Mouse (Mus musculus) central nervous system, embryonic 11.5 days (tissue): Measurements from ENCODE around the gene Alox12. TPM values are rescaled to one million over a fixed set of nuclear protein-coding genes. Genes with fewer than 3 reads are reported as not detected.

Experiments
- polyA plus RNA-seq: library from polyadenylated mRNA; depleted of rRNA; stranded (reverse); fragments of >200 nt; gene quantifications from 2 replicates; pipeline ENCODE4 v1.2.3, GENCODE M21; 2012; rRNA removed

Alox12 gene
- polyA plus RNA-seq: 2.6 and 3.1 TPM in 2 replicates

DNA sequence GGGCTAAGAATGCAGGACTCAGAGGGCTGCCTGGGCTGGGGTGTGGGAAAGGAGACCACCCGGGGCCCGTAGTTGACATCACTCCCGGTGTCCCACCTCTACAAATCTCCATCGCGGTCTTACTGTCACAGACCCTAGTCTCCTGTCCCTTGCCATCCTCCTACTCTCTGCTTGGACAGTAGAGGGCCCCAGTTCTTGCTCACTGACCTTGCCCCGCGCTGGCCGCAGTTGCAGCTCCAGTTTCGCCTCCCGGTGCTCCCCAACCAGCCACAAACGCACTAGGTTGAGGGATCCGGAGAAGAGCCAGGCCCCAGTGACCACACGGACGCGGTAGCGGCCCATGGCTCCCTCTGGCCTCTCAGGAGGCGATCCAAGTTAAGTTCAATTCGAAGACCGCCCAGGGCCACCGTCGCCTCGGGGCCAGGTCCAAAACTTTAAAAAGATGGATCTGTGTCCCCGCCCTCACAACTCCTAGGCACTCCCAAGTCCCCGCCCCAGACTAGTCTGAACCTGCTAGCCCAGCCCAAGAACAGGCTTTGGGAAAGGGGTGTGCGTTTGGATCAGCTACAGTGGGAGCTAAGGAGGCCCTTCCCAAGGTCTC, at the start of gene Alox12:
Gene Alox12, minus strand, starts transcription at position 423 of the 601 bp plus-strand sequence.

DNA sequence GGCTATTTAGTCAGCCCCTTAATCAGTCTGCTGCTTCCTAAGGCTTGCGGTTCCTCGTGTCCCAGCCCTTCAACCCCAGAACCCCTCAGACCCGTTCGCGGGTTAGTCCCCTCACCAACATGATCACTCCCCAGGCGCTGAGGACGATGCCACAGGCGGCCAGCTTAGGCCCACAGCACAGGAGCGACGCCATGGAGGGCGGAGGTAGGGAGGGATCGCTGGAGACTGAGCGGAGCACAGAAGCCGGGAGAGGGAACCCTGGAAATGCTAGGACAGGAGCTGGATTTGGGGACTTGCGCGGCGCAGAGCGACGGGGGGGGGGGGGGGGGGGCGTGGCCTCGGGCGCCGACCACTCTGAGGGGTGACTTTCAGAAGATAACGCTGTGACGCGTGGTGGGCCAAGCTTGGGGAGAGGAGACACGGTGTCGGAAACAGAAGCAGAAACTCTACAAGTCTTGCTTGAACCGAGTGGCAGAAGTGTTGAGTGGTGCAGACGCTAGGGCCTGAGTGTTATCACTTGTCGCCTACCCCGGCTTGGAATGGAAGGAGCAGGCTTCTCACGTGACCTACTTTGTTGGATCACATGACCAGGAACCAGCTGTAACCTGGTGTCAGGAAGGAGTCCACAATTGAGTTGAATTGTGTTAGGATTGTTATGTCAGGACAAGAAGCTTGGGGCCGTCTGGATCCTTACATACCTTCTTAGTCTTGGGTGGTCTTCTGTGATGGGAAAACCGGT, 15.4 kb downstream of the Alox12 start, which contains the start of the genes Gm21988 and Rnasek:
Gene Gm21988, minus strand, starts transcription at position 290 of the 739 bp plus-strand sequence.
Gene Rnasek, minus strand, starts transcription at position 302 of the 739 bp plus-strand sequence.

GRCm38 (mm10) chr11:70237457-70238167, 17.5 kb downstream of the Alox12 start, which contains the start of gene 0610010K14Rik:
Gene 0610010K14Rik (minus strand): TSS chr11:70237914.

GRCm38 (mm10) chr11:70229260-70230010, 25.7 kb downstream of the Alox12 start, which contains the start of gene Bcl6b:
Gene Bcl6b (minus strand): TSS chr11:70229798.

DNA sequence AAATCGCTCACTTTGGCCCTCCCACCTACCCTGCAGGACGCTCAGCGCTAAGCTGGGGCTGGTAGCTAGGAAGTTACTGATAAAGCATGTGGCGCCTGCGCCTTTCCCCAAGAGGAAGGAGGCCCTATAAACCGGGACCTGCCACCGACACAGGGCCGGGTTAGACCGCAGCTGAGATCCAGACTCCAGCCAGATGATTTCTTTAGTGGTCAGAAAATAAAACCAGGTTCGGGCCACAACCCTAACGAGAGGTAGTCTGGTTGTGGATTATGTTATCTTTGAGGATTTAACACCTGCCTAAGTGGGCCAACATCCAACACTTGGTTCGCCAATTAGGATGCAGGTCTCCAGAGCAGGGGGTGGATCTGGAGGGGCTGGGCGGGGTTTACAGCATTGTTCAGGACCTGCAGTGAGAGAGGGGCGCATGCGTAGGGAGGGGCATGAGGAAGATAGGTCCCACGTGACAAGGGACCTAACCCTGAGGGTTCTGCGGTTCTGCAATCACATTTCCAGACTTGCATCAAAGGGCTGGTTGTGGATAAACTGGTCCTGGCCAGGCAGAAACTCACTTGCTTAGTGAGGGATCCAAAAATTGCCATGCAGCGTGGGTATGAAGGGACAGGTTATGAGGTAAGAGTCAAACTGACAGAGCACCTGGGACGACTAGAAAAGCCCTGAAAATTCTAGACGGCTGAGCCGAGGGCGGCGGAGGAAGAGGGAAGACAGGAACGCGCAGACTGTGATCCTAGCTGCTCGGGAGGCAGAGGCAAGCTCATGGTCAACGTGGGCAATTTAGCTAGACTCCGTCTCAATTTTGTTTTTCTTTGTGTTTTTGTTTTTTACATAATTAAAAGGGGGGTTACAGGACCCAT, 34.2 kb downstream of the Alox12 start, which contains the start of gene Slc16a13:
Gene Slc16a13, minus strand, starts transcription at position 334 of the 872 bp plus-strand sequence.

DNA sequence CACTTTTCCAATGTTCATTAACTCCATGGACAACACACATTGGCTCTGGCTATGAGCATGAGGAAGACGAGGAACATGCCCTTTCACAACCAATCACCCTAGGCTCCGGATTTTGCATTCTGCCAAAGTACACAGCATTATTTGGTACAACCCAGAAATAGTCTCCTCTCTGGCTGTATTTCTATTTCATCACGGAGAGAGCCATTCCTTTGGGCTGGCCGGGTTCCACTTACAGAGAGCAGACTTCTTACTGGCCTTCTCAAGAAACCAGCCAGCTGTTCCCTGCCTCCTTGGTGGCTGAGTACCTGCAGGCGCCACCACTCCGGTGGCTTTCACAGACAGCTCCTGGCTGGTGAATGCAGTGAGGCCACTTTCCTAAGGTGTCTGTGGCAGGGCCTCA, 42.7 kb downstream of the Alox12 start, which contains the start of gene Slc16a11:
Gene Slc16a11, plus strand, starts transcription at position 330 of the 400 bp plus-strand sequence.

Other genes starting within 250 kb of the Alox12 start
- 32.6 and 38.6 TPM in 2 replicates for gene Acadvl, start 239.9 kb downstream of the Alox12 start, polyA plus RNA-seq
- gene Dlg4, start 238.4 kb downstream of the Alox12 start, polyA plus RNA-seq: 71.2 and 101 TPM in 2 replicates
- 1.4 TPM in 2 replicates for gene Asgr1, start 201.3 kb downstream of the Alox12 start, polyA plus RNA-seq
- 0.49 and 0.56 TPM in 2 replicates for gene Asgr2, start 162.7 kb downstream of the Alox12 start, polyA plus RNA-seq
- gene Mgl2, start 125.0 kb downstream of the Alox12 start, polyA plus RNA-seq: 0.19 and 0.31 TPM in 2 replicates
- gene Clec10a, start 99.2 kb downstream of the Alox12 start, polyA plus RNA-seq: 0.40 and 2.1 TPM in 2 replicates
- 0.35 and 0.47 TPM in 2 replicates for gene Slc16a11, start 42.6 kb downstream of the Alox12 start, polyA plus RNA-seq
- gene Slc16a13, start 34.3 kb downstream of the Alox12 start, polyA plus RNA-seq: 11.0 and 43.0 TPM in 2 replicates
- gene Bcl6b, start 25.6 kb downstream of the Alox12 start, polyA plus RNA-seq: 5.3 and 7.2 TPM in 2 replicates
- gene 0610010K14Rik, start 17.4 kb downstream of the Alox12 start, polyA plus RNA-seq: 152 and 226 TPM in 2 replicates
- gene Gm21988, start 15.5 kb downstream of the Alox12 start, polyA plus RNA-seq: 11.4 and 21.8 TPM in 2 replicates
- gene Rnasek, start 15.5 kb downstream of the Alox12 start, polyA plus RNA-seq: 3.4 and 39.5 TPM in 2 replicates
- gene Alox12e, start 67.3 kb upstream of the Alox12 start, polyA plus RNA-seq: not detected in 2 replicates
- 0.18 and 0.55 TPM in 2 replicates for gene Alox15, start 96.7 kb upstream of the Alox12 start, polyA plus RNA-seq
- 34.7 and 45.0 TPM in 2 replicates for gene Pelp1, start 154.7 kb upstream of the Alox12 start, polyA plus RNA-seq
- gene Arrb2, start 177.3 kb upstream of the Alox12 start, polyA plus RNA-seq: 49.1 and 64.2 TPM in 2 replicates
- gene Med11, start 196.6 kb upstream of the Alox12 start, polyA plus RNA-seq: 37.6 and 48.2 TPM in 2 replicates
- 0.47 and 0.52 TPM in 2 replicates for gene Zmynd15, start 204.1 kb upstream of the Alox12 start, polyA plus RNA-seq
- gene Cxcl16, start 204.6 kb upstream of the Alox12 start, polyA plus RNA-seq: 1.7 and 2.2 TPM in 2 replicates
- 1.2 and 1.3 TPM in 2 replicates for gene Tm4sf5, start 249.9 kb upstream of the Alox12 start, polyA plus RNA-seq